Mouse (Mus musculus) C2C12 (cell line): ENCODE measurements around the gene Srsf11.

Experiments used
- CEBPB ChIP-seq: IDR thresholded peaks from one replicate; pipeline ENCODE4 v1.6.1; 2011; ENCODE audit warnings: low read depth, mild to moderate bottlenecking, control low read depth, moderate library complexity
- CTCF ChIP-seq: IDR thresholded peaks from one replicate; pipeline ENCODE4 v1.5.1; 2011; ENCODE audit not compliant: control insufficient read depth, insufficient read depth, insufficient read length
- MAX ChIP-seq: IDR thresholded peaks from one replicate; pipeline ENCODE4 v1.6.1; 2011; ENCODE audit warnings: mild to moderate bottlenecking, control low read depth
- MYOD1 ChIP-seq: IDR thresholded peaks from one replicate; pipeline ENCODE4 v1.6.1; 2011; ENCODE audit warnings: low read depth; ENCODE audit not compliant: control insufficient read depth, insufficient read length

DNA sequence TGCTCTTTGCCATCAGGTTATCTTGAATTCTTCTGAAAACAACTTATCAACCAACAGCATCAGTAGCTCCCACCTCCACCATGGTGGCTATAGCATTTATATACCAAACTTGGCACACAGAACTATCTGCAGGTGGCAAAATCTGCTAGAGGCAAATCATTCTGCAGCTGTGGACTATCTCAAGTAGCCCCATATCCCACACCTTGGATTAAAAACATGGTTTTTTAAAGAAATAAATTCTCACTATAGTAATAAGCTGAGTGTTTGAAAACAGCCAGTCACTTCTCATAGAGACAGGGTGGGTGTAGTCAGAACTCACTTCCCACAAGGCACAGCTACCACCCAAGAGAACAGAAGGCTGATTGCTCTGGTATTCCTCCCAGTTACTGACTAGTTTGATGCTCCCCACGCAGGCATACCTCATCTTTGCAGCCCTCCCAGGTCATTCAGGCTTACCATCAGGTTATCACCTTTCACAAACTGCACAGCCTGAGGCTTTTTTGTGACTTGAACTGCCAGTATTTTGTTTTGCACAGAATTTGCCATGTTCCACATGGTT is 26.6 kb downstream of the Srsf11 start:
- TF ChIP-seq CTCF (no peak), CEBPB (no peak), MYOD1 (no peak), MAX (no peak)
